Comparison of ENCODE assay signal across 7 mouse cellular contexts in genomic region chr11:3348576-3349342, GRCm38 (mm10). TPM values are rescaled to one million over a fixed set of nuclear protein-coding genes. Genes with fewer than 3 reads are reported as not detected.
A peak's percentile ranks its signal among the peaks of the same experiment; 100 is the strongest.
DNase-seq lines count a peak whose midpoint lies in the region; ATAC-seq and TF ChIP-seq lines count a peak whose summit lies in the region.

No protein-coding gene starts in this region.

- TF ChIP-seq CTCF in bone marrow, adult 2 months (IDR thresholded peaks at IDR 0.05; ENCODE audit: control insufficient read depth, insufficient read depth, low read length): no peak
- TF ChIP-seq CTCF in heart, postnatal 0 days (IDR thresholded peaks at IDR 0.05; ENCODE audit: low read depth): no peak
- TF ChIP-seq CTCF in lung, postnatal 0 days (IDR thresholded peaks at IDR 0.05): no peak

- WGBS in neural tube, embryonic 11.5 days: 36% methylated on average over 6 of the region's 6 CpGs
- WGBS in neural tube, embryonic 15.5 days: 43% methylated on average over 6 of the region's 6 CpGs
- WGBS in bone marrow, adult 2 months: 31% methylated on average over 6 of the region's 6 CpGs
- 29% methylated on average over 6 of the region's 6 CpGs for WGBS in heart, postnatal 0 days
- 24% methylated on average over 6 of the region's 6 CpGs for WGBS in lung, postnatal 0 days

- H3K9me3 ChIP-seq in neural tube, embryonic 11.5 days (ENCODE audit: control insufficient read depth, low read length): no peaks in the 10 kb centered on the region
- H3K9me3 ChIP-seq in neural tube, embryonic 15.5 days (replicated peaks): no peaks in the 10 kb centered on the region
- H3K9me3 ChIP-seq in heart, postnatal 0 days (replicated peaks; ENCODE audit: control insufficient read depth, low read length): no peaks in the 10 kb centered on the region
- H3K9me3 ChIP-seq in lung, postnatal 0 days (ENCODE audit: low read length): no peaks in the 10 kb centered on the region

- no peak overlapping the region for H3K4me3 ChIP-seq in neural tube, embryonic 11.5 days (ENCODE audit: low read depth, low read length)
- H3K4me3 ChIP-seq in neural tube, embryonic 15.5 days (replicated peaks): no peak overlapping the region
- H3K4me3 ChIP-seq in bone marrow, adult 2 months (replicated peaks; ENCODE audit: control insufficient read depth, low read depth, low read length): no peak overlapping the region
- no peak overlapping the region for H3K4me3 ChIP-seq in heart, postnatal 0 days (ENCODE audit: low read depth, low read length)
- H3K4me3 ChIP-seq in lung, postnatal 0 days (ENCODE audit: low read depth, low read length): no peak overlapping the region

- peaks cover 7% of the 10 kb centered on the region for H3K36me3 ChIP-seq in neural tube, embryonic 11.5 days (ENCODE audit: control insufficient read depth, insufficient read depth, low read length)
- peaks cover 81% of the 10 kb centered on the region for H3K36me3 ChIP-seq in neural tube, embryonic 15.5 days
- H3K36me3 ChIP-seq in heart, postnatal 0 days (replicated peaks; ENCODE audit: control insufficient read depth, insufficient read depth, low read length): peaks cover 61% of the 10 kb centered on the region
- peaks cover 23% of the 10 kb centered on the region for H3K36me3 ChIP-seq in lung, postnatal 0 days (ENCODE audit: insufficient read depth, low read length)

- no peak overlapping the region for H3K9ac ChIP-seq in neural tube, embryonic 11.5 days (ENCODE audit: low read length)
- H3K9ac ChIP-seq in neural tube, embryonic 15.5 days (replicated peaks): no peak overlapping the region
- H3K9ac ChIP-seq in heart, postnatal 0 days (replicated peaks; ENCODE audit: low read depth, low read length): no peak overlapping the region
- H3K9ac ChIP-seq in lung, postnatal 0 days (replicated peaks; ENCODE audit: low read depth): 0 out of 2 replicates have a peak overlapping the region, but pooled peaks have one; percentile 16

- no peak for TF ChIP-seq EP300 in heart, postnatal 0 days (IDR thresholded peaks at IDR 0.05; ENCODE audit: low read depth)
- no peak for TF ChIP-seq EP300 in lung, postnatal 0 days (IDR thresholded peaks at IDR 0.05)

- no peaks in the 10 kb centered on the region for H3K27me3 ChIP-seq in neural tube, embryonic 11.5 days (ENCODE audit: control insufficient read depth, insufficient read depth, low read length)
- no peaks in the 10 kb centered on the region for H3K27me3 ChIP-seq in neural tube, embryonic 15.5 days (replicated peaks)
- H3K27me3 ChIP-seq in heart, postnatal 0 days (ENCODE audit: control insufficient read depth, insufficient read depth, low read length): no peaks in the 10 kb centered on the region
- H3K27me3 ChIP-seq in lung, postnatal 0 days (replicated peaks; ENCODE audit: insufficient read depth, low read length): no peaks in the 10 kb centered on the region

- no peak overlapping the region for H3K4me2 ChIP-seq in neural tube, embryonic 11.5 days (ENCODE audit: low read depth)
- H3K4me2 ChIP-seq in neural tube, embryonic 15.5 days: no peak overlapping the region
- no peak overlapping the region for H3K4me2 ChIP-seq in heart, postnatal 0 days (ENCODE audit: low read depth, low read length)
- H3K4me2 ChIP-seq in lung, postnatal 0 days (replicated peaks; ENCODE audit: low read depth, low read length): no peak overlapping the region

- no peaks in the 10 kb centered on the region for H3K4me1 ChIP-seq in neural tube, embryonic 11.5 days (ENCODE audit: control insufficient read depth, insufficient read depth, low read length)
- peaks cover 8% of the 10 kb centered on the region for H3K4me1 ChIP-seq in neural tube, embryonic 15.5 days
- no peaks in the 10 kb centered on the region; the same call in 1 of the 2 replicates for H3K4me1 ChIP-seq in bone marrow, adult 2 months (ENCODE audit: control insufficient read depth, insufficient read depth, low read length)
- peaks cover 18% of the 10 kb centered on the region for H3K4me1 ChIP-seq in heart, postnatal 0 days (ENCODE audit: control insufficient read depth, insufficient read depth)
- H3K4me1 ChIP-seq in lung, postnatal 0 days (ENCODE audit: insufficient read depth, low read depth, low read length): peaks cover 13% of the 10 kb centered on the region

- ATAC-seq in neural tube, embryonic 11.5 days (ENCODE audit: insufficient read depth, low FRiP score, low TSS enrichment): no peak
- no peak for ATAC-seq in neural tube, embryonic 15.5 days (ENCODE audit: low FRiP score)
- peak; percentile 48 for ATAC-seq in heart, postnatal 0 days (ENCODE audit: insufficient read depth, low read depth)
- peak; percentile 52 for ATAC-seq in lung, postnatal 0 days

- no peak overlapping the region for H3K27ac ChIP-seq in neural tube, embryonic 11.5 days (ENCODE audit: low read depth, low read length)
- no peak overlapping the region for H3K27ac ChIP-seq in neural tube, embryonic 15.5 days (replicated peaks)
- H3K27ac ChIP-seq in bone marrow, adult 2 months (ENCODE audit: control insufficient read depth, insufficient read depth, low read depth, low read length, poor library complexity): peak overlapping the region; percentile 22
- H3K27ac ChIP-seq in heart, postnatal 0 days (ENCODE audit: low read depth): peak overlapping the region; percentile 47
- H3K27ac ChIP-seq in lung, postnatal 0 days (ENCODE audit: low read length): peak overlapping the region; percentile 59

- peak; percentile 44 for DNase-seq in neural tube, embryonic 11.5 days (ENCODE audit: low spot score)
- no peak for DNase-seq in heart, postnatal 0 days (ENCODE audit: low spot score)
- DNase-seq in lung, postnatal 0 days (ENCODE audit: low spot score): peak; percentile 53
- DNase-seq in right cerebral cortex, postnatal 10 days (ENCODE audit: low spot score in 2 of 2): no peak
- DNase-seq in left cerebral cortex, adult 18-20 months (ENCODE audit: low spot score in 2 of 2): no peak

- no peak for TF ChIP-seq POLR2A in bone marrow, adult 2 months (IDR thresholded peaks at IDR 0.05; ENCODE audit: borderline replicate concordance, control insufficient read depth, low read depth, low read length)

RNA-seq across cellular contexts. Expression of gene Pik3ip1, which starts 18.6 kb away (rescaled TPM):
- polyA plus RNA-seq in neural tube, embryonic 11.5 days (2014; fragmentation: Nextera tagmentation; extraction: Ambion mirVana): 9.3 and 15.7 TPM in 2 replicates
- 28.7 and 35.3 TPM in 2 replicates for polyA plus RNA-seq in neural tube, embryonic 15.5 days (2015; fragmentation: Nextera tagmentation; extraction: Ambion mirVana)
- 11.6 and 29.7 TPM in 2 replicates for polyA plus RNA-seq in bone marrow, adult 2 months (2011; ENCODE audit: insufficient read depth, insufficient read length, low replicate concordance, missing spikeins)
- total RNA-seq in heart, postnatal 0 days (2014; rRNA removed; ENCODE audit: low replicate concordance): 22.3 and 57.6 TPM in 2 replicates
- polyA plus RNA-seq in heart, postnatal 0 days (2015; fragmentation: Nextera tagmentation; extraction: Ambion mirVana): 44.7 and 65.9 TPM in 2 replicates
- polyA plus RNA-seq in lung, postnatal 0 days (2015; fragmentation: Nextera tagmentation; extraction: Ambion mirVana): 22.7 and 25.5 TPM in 2 replicates
- total RNA-seq in left cerebral cortex, adult 18-20 months (2021): 10 to 100 TPM; 27.8 to 32.3 TPM

Comparison
In these comparisons a context has a peak if more than half of its experiments do, and no peak if none do; other contexts are left out.
1. ATAC-seq: peak in heart, postnatal 0 days (single experiment) and lung, postnatal 0 days (single experiment); none in neural tube, embryonic 11.5 days (single experiment) and neural tube, embryonic 15.5 days (single experiment).
2. DNase-seq: peak in neural tube, embryonic 11.5 days (single experiment) and lung, postnatal 0 days (single experiment); none in heart, postnatal 0 days (single experiment), right cerebral cortex, postnatal 10 days (0 of 2) and left cerebral cortex, adult 18-20 months (0 of 2).
3. H3K27ac ChIP-seq: peak in bone marrow, adult 2 months (single experiment), heart, postnatal 0 days (single experiment) and lung, postnatal 0 days (single experiment); none in neural tube, embryonic 11.5 days (single experiment) and neural tube, embryonic 15.5 days (single experiment).